Mouse (Mus musculus): ENCODE measurements around the gene Afmid. TPM values are rescaled to one million over a fixed set of nuclear protein-coding genes. Genes with fewer than 3 reads are reported as not detected.
A peak's percentile ranks its signal among the peaks of the same experiment; 100 is the strongest.
"Not testable (repeated sequence)": the region's sequence is repeated elsewhere in the genome, so short reads cannot be mapped to it uniquely, and the experiment has no call there.

The Afmid gene
- total RNA-seq, 2 experiments from 2014 or later = 2.8 to 4.5 TPM

- peak; percentile 87 for DNase-seq (ENCODE audit: low spot score)
Measured at GRCm38 (mm10) chr11:117824060-117824969, 1.4 kb upstream of the Afmid start.

- no peak for DNase-seq (ENCODE audit: low spot score)
Measured at GRCm38 (mm10) chr11:117826164-117826563, 440 bp downstream of the Afmid start.

GRCm38 (mm10) chr11:117826916-117827315, 1.2 kb downstream of the Afmid start:
- no peak for DNase-seq (ENCODE audit: low spot score)

- DNase-seq (ENCODE audit: low spot score) = no peak
Measured at GRCm38 (mm10) chr11:117827386-117827785, 1.7 kb downstream of the Afmid start.

- no peak for DNase-seq (ENCODE audit: low spot score)
Measured at GRCm38 (mm10) chr11:117828149-117828887, 2.6 kb downstream of the Afmid start.

GRCm38 (mm10) chr11:117828888-117829604, 3.3 kb downstream of the Afmid start:
- peak; percentile 44 for DNase-seq (ENCODE audit: low spot score)

- DNase-seq (ENCODE audit: low spot score) = no peak
Measured at GRCm38 (mm10) chr11:117829671-117830215, 4.0 kb downstream of the Afmid start.

- DNase-seq (ENCODE audit: low spot score) = no peak
Measured at GRCm38 (mm10) chr11:117830401-117830800, 4.7 kb downstream of the Afmid start.

GRCm38 (mm10) chr11:117832086-117832969, 6.6 kb downstream of the Afmid start:
- peak; percentile 78 for DNase-seq (ENCODE audit: low spot score)

- not testable (repeated sequence) for DNase-seq (ENCODE audit: low spot score)
Measured at GRCm38 (mm10) chr11:117833509-117833908, 7.8 kb downstream of the Afmid start.

- no peak for DNase-seq (ENCODE audit: low spot score)
Measured at GRCm38 (mm10) chr11:117834086-117834485, 8.4 kb downstream of the Afmid start.

GRCm38 (mm10) chr11:117836306-117836705, 10.6 kb downstream of the Afmid start:
- DNase-seq (ENCODE audit: low spot score) = no peak

- no peak for DNase-seq (ENCODE audit: low spot score)
Measured at GRCm38 (mm10) chr11:117838572-117838971, 12.8 kb downstream of the Afmid start.

GRCm38 (mm10) chr11:117839021-117839420, 13.3 kb downstream of the Afmid start:
- DNase-seq (ENCODE audit: low spot score) = no peak

GRCm38 (mm10) chr11:117840910-117841309, 15.2 kb downstream of the Afmid start:
- DNase-seq (ENCODE audit: low spot score) = no peak

- DNase-seq (ENCODE audit: low spot score) = no peak
Measured at GRCm38 (mm10) chr11:117843434-117843833, 17.7 kb downstream of the Afmid start.

- no peak for DNase-seq (ENCODE audit: low spot score)
Measured at GRCm38 (mm10) chr11:117844997-117845396, 19.3 kb downstream of the Afmid start.

GRCm38 (mm10) chr11:117845651-117846050, 19.9 kb downstream of the Afmid start:
- DNase-seq (ENCODE audit: low spot score) = no peak

- no peak for DNase-seq (ENCODE audit: low spot score)
Measured at GRCm38 (mm10) chr11:117846640-117847039, 20.9 kb downstream of the Afmid start.

- no peak for DNase-seq (ENCODE audit: low spot score)
Measured at GRCm38 (mm10) chr11:117847593-117848215, 22.0 kb downstream of the Afmid start.

Measured in gastrocnemius, adult 18-20 months (tissue).